ENCODE assay signal across 15 mouse cellular contexts in the genomic region with DNA sequence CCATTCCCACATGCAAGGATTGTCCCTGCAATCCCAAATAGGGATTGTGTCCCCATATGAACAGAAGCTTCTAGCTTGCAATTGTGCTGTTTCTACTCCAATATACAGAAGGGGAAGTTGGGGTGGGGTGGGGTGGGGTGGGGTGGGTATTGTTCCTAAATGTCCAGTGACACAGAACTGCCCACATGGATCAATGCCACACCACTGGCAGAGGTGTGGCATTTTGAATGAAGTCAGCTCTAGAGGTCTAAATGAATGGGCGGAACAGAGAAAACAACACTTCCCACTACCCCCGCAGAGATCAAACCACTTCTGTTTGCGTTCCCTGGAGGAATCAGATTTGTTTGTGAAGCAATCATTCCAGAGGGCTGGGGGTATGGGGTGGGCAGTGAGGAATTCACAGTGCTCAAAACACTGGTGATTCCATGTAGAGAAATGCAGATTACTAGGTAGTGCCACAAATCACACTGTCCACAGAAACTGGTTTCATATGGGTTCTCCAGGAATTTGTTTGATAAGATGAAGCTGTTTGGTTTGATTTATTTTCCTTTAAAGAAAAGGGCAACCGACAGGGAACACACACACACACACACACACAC.
DNase-seq lines count a peak whose midpoint lies in the region; ATAC-seq and TF ChIP-seq lines count a peak whose summit lies in the region.
"Had no signal": no experiment of that assay in that cellular context is flagged by ENCODE, and none has a peak within 500 bp of the region (broad histone marks: within the 10 kb centered on the region; RNA-seq: fewer than 3 reads in every experiment).

No protein-coding gene starts in this region.

- peak overlapping the region; percentile 69 for H3K27ac ChIP-seq in limb, embryonic 10.5 days
- H3K27ac ChIP-seq in neural tube, embryonic 12.5 days = no peak overlapping the region
- H3K27ac ChIP-seq: left cerebral cortex, adult 2 months; macrophage had no signal

- 19% methylated on average over 4 of the region's 4 CpGs for WGBS in lung, adult 2 months
- WGBS in limb, embryonic 10.5 days = 27% methylated on average over 4 of the region's 4 CpGs
- WGBS in neural tube, embryonic 12.5 days = 21% methylated on average over 4 of the region's 4 CpGs

- H3K4me2 ChIP-seq in neural tube, embryonic 12.5 days (replicated peaks) = peak overlapping the region; percentile 33
- H3K4me2 ChIP-seq: liver, embryonic 11.5 days had no signal

- peak; percentile 17 for DNase-seq in embryo, embryonic 11 days
- DNase-seq in embryo, embryonic 10.5 days (ENCODE audit: low spot score) = no peak
- peak; percentile 20 to 21 for DNase-seq in lung, adult 18-20 months
- no peak for DNase-seq in lung, adult 2 months
- no peak for DNase-seq in limb, embryonic 10.5 days (ENCODE audit: low spot score)
- no peak for DNase-seq in right cerebral cortex, adult 18-20 months
- DNase-seq in layer of hippocampus, adult 11-12 months (ENCODE audit: low spot score) = no peak
- DNase-seq: cerebellum, adult 8-10 months had no signal

- no peak for TF ChIP-seq CTCF in lung, adult 2 months (IDR thresholded peaks at IDR 0.05; ENCODE audit: insufficient read depth, low read length)

- no peak overlapping the region for H3K9ac ChIP-seq in neural tube, embryonic 12.5 days

- H3K9me3 ChIP-seq in limb, embryonic 10.5 days (replicated peaks) = no peaks in the 10 kb centered on the region; the same call in 1 of the 2 replicates
- H3K9me3 ChIP-seq in neural tube, embryonic 12.5 days = no peaks in the 10 kb centered on the region

- no peaks in the 10 kb centered on the region for H3K27me3 ChIP-seq in limb, embryonic 10.5 days (ENCODE audit: low read depth, poor library complexity, severe bottlenecking)
- no peaks in the 10 kb centered on the region for H3K27me3 ChIP-seq in neural tube, embryonic 12.5 days (replicated peaks)
- H3K27me3 ChIP-seq: Patski had no signal

- TF ChIP-seq POLR2A in lung, adult 2 months (IDR thresholded peaks at IDR 0.05; ENCODE audit: borderline replicate concordance, extremely low read depth, low read depth, low read length) = no peak

- no peaks in the 10 kb centered on the region for H3K4me1 ChIP-seq in lung, adult 2 months (ENCODE audit: control insufficient read depth, insufficient read depth, low read length)
- H3K4me1 ChIP-seq in limb, embryonic 10.5 days = peaks cover 48% of the 10 kb centered on the region
- H3K4me1 ChIP-seq in neural tube, embryonic 12.5 days = peaks cover 16% of the 10 kb centered on the region

- H3K4me3 ChIP-seq in lung, adult 2 months (replicated peaks; ENCODE audit: extremely low read depth, low read depth, low read length) = no peak overlapping the region
- H3K4me3 ChIP-seq in limb, embryonic 10.5 days = peak overlapping the region; percentile 12; the same call in 1 of the 2 replicates
- H3K4me3 ChIP-seq in neural tube, embryonic 12.5 days = no peak overlapping the region
- H3K4me3 ChIP-seq: left cerebral cortex, adult 2 months had no signal

- peaks cover 4% of the 10 kb centered on the region; the same call in 1 of the 2 replicates for H3K36me3 ChIP-seq in limb, embryonic 10.5 days
- no peaks in the 10 kb centered on the region for H3K36me3 ChIP-seq in neural tube, embryonic 12.5 days

- ATAC-seq in neural tube, embryonic 12.5 days (ENCODE audit: low FRiP score, low read depth) = no peak
- ATAC-seq: inflammation-experienced regulatory T-cells, adult 6 months; midbrain, embryonic 16.5 days; Patski had no signal

Comparison
In these comparisons a context has a peak if more than half of its experiments do, and no peak if none do; other contexts are left out.
1. DNase-seq: peak in embryo, embryonic 11 days (single experiment) and lung, adult 18-20 months (2 of 2); none in embryo, embryonic 10.5 days (single experiment), lung, adult 2 months (single experiment), limb, embryonic 10.5 days (single experiment), right cerebral cortex, adult 18-20 months (single experiment) and layer of hippocampus, adult 11-12 months (single experiment).